Mouse (Mus musculus) MEL (cell line): ENCODE results near the gene Dlk1.

Experiments
- CTCF ChIP-seq, 3 experiments: IDR thresholded peaks in 2 of 3; conservative IDR thresholded peaks in 1 of 3; 2 replicates each; pipeline ENCODE4 v1.5.1; 2011 to 2012; ENCODE audit warnings: low read length in 3 of 3, low read depth in 2 of 3, mild to moderate bottlenecking in 2 of 3, improper control_type of control experiment in 1 of 3, inconsistent platforms in 1 of 3, mixed read lengths in 1 of 3, moderate library complexity in 1 of 3; ENCODE audit not compliant: control insufficient read depth in 1 of 3, insufficient read depth in 1 of 3, poor library complexity in 1 of 3, severe bottlenecking in 1 of 3
- GATA1 ChIP-seq: IDR thresholded peaks from 2 replicates; pipeline ENCODE4 v1.6.1; 2011; ENCODE audit warnings: low read depth, low read length, improper control_type of control experiment
- JUND ChIP-seq: IDR thresholded peaks from 2 replicates; pipeline ENCODE4 v1.6.1; 2011; ENCODE audit warnings: low read depth, mild to moderate bottlenecking, improper control_type of control experiment, low read length
- MEF2A ChIP-seq: IDR thresholded peaks from 2 replicates; pipeline ENCODE4 v1.6.1; 2014; ENCODE audit warnings: low read depth, mild to moderate bottlenecking, inconsistent platforms, low read length, improper control_type of control experiment; ENCODE audit not compliant: poor library complexity, insufficient replicate concordance, severe bottlenecking; ENCODE audit errors: extremely low read depth
- MYC ChIP-seq: IDR thresholded peaks from 2 replicates; pipeline ENCODE4 v1.6.1; 2011; ENCODE audit warnings: low read depth, mild to moderate bottlenecking, low read length, improper control_type of control experiment, moderate library complexity
- NELFE ChIP-seq: IDR thresholded peaks from 2 replicates; pipeline ENCODE4 v1.6.1; 2011; ENCODE audit warnings: low read depth, low read length, improper control_type of control experiment
- POLR2A ChIP-seq, 2 experiments: IDR thresholded peaks; 2 replicates each; pipeline ENCODE4 v1.6.1; 2011 to 2012; ENCODE audit warnings: low read length in 2 of 2, mild to moderate bottlenecking in 2 of 2, control low read depth in 1 of 2, improper control_type of control experiment in 1 of 2, low read depth in 1 of 2, moderate library complexity in 1 of 2; ENCODE audit not compliant: control insufficient read depth in 1 of 2, insufficient read depth in 1 of 2, poor library complexity in 1 of 2
- TCF12 ChIP-seq: IDR thresholded peaks from 2 replicates; pipeline ENCODE4 v1.6.1; 2014; ENCODE audit warnings: low read depth, mild to moderate bottlenecking, inconsistent platforms, low read length, improper control_type of control experiment, moderate library complexity

DNA sequence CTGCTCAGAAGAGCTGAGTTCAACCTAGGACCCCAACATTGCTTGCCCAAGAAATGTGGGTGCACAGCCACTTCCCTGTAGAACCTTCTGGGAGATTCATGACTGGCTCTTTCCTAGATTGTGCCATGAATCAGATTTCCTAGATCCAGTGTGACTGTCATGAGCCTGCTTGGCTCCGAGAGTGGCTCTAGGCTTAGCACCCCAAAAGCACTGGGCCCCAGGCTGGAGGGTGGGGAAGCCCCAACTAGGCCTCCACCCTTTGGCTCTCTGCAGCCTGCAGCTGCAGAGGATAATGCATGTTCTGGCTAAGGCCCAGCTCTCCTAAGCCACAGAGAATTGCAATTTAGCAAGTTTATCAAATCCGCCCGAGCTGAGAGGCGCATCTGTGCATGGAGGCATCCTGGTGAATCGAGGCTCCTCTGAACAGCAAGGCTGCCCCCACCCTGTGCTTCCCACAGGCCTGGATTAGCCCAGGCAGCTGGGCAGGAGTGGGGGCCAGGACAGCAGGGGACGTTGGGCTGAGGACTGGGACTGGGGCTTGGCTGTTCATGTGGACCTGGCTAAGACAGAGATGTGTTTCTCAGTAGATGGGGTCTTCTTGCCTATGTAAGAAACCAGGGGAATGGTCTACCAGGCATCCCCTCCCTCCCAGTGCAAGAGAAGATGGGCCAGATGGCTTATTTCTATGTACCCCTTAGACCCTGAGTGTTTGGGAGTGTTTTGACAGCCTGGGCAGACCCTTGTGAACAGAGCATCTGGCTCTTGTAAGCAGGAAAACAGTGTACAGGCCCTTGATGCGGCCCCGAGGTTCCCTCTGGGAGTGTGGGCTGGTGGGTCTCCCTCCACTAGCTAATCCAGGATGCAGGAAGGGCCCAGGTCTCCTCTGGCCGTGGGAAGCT lies 41.2 kb upstream of the Dlk1 start:
- TF ChIP-seq JUND: no peak
- no peak for TF ChIP-seq MYC
- TF ChIP-seq MEF2A: no peak
- no peak for TF ChIP-seq POLR2A (IDR thresholded peaks at IDR 0.05; ENCODE audit: control insufficient read depth in 1 of 2, insufficient read depth in 1 of 2, low read depth in 1 of 2, low read length in 2 of 2, poor library complexity in 1 of 2)
- TF ChIP-seq CTCF (IDR thresholded peaks at IDR 0.05 in 2 of 3, conservative IDR thresholded peaks at IDR 0.05 in 1 of 3; ENCODE audit: control insufficient read depth in 1 of 3, insufficient read depth in 1 of 3, low read depth in 2 of 3, low read length in 3 of 3, poor library complexity in 1 of 3, severe bottlenecking in 1 of 3): no peak
- TF ChIP-seq TCF12: no peak
- TF ChIP-seq GATA1: no peak
- TF ChIP-seq NELFE: no peak
